Mouse (Mus musculus) heart, postnatal 4 days (tissue): Measurements from ENCODE around the gene Zbtb16. TPM values are rescaled to one million over a fixed set of nuclear protein-coding genes. Genes with fewer than 3 reads are reported as not detected.

ENCODE experiments used
- DNase-seq: peaks from one replicate; pipeline ENCODE4 v3.0.0; 2021
- total RNA-seq, 2 experiments: library from RNA; stranded (reverse); gene quantifications; 2 replicates each; pipeline ENCODE4 v1.2.3; 2021

Gene Zbtb16
- total RNA-seq, 2 experiments from 2014 or later, result 24.0 to 24.7 TPM

- no peak for DNase-seq
These were observed 74.0 kb downstream of the Zbtb16 start for GRCm38 (mm10) chr9:48761732-48762637.

- no peak for DNase-seq
These were observed 74.9 kb downstream of the Zbtb16 start for GRCm38 (mm10) chr9:48761175-48761556.

- peak; percentile 82 for DNase-seq
These were observed 75.4 kb downstream of the Zbtb16 start for GRCm38 (mm10) chr9:48760449-48761174.

- DNase-seq, result no peak
These were observed 76.9 kb downstream of the Zbtb16 start for GRCm38 (mm10) chr9:48759098-48759497.

- no peak for DNase-seq
These were observed 78.1 kb downstream of the Zbtb16 start for GRCm38 (mm10) chr9:48757650-48758580.

GRCm38 (mm10) chr9:48756261-48756812, 79.7 kb downstream of the Zbtb16 start:
- DNase-seq, result no peak

- no peak for DNase-seq
These were observed 80.5 kb downstream of the Zbtb16 start for GRCm38 (mm10) chr9:48755438-48756070.

- DNase-seq, result no peak
These were observed 81.6 kb downstream of the Zbtb16 start for GRCm38 (mm10) chr9:48754418-48754817.

GRCm38 (mm10) chr9:48753881-48754280, 82.1 kb downstream of the Zbtb16 start:
- no peak for DNase-seq

- DNase-seq, result no peak
These were observed 84.1 kb downstream of the Zbtb16 start for GRCm38 (mm10) chr9:48751900-48752299.

GRCm38 (mm10) chr9:48749666-48750065, 86.4 kb downstream of the Zbtb16 start:
- no peak for DNase-seq

GRCm38 (mm10) chr9:48749168-48749567, 86.9 kb downstream of the Zbtb16 start:
- DNase-seq, result no peak

- no peak for DNase-seq
These were observed 87.3 kb downstream of the Zbtb16 start for GRCm38 (mm10) chr9:48748761-48749160.

GRCm38 (mm10) chr9:48748216-48748615, 87.8 kb downstream of the Zbtb16 start:
- DNase-seq, result no peak

GRCm38 (mm10) chr9:48746506-48746905, 89.5 kb downstream of the Zbtb16 start:
- DNase-seq, result no peak

- DNase-seq, result no peak
These were observed 90.5 kb downstream of the Zbtb16 start for GRCm38 (mm10) chr9:48745347-48746119.

GRCm38 (mm10) chr9:48744916-48745315, 91.1 kb downstream of the Zbtb16 start:
- peak; percentile 63 for DNase-seq

- no peak for DNase-seq
These were observed 91.6 kb downstream of the Zbtb16 start for GRCm38 (mm10) chr9:48744451-48744850.

GRCm38 (mm10) chr9:48743338-48744285, 92.4 kb downstream of the Zbtb16 start:
- DNase-seq, result no peak

GRCm38 (mm10) chr9:48742150-48742549, 93.9 kb downstream of the Zbtb16 start:
- DNase-seq, result no peak
